Mouse (Mus musculus) forebrain, embryonic 14.5 days (tissue): ENCODE results near the gene Gimap5. TPM values are rescaled to one million over a fixed set of nuclear protein-coding genes. Genes with fewer than 3 reads are reported as not detected.
A peak's percentile ranks its signal among the peaks of the same experiment; 100 is the strongest.

Experiments
- ATAC-seq: fragments of 200-750 bp; cut with Nextera tagmentation; 2 replicates; pipeline ENCODE4 v1.8.0; 2017; ENCODE audit warnings: mild to moderate bottlenecking, moderate library complexity
- DNase-seq: peaks from one replicate; pipeline ENCODE4 v3.0.0-alpha.2; 2015; ENCODE audit warnings: low spot score
- H3K27ac ChIP-seq: fragments of 300-500 bp; sonication (generic); 2 replicates; pipeline ENCODE4 v1.5.1; 2014; ENCODE audit warnings: low read depth, mild to moderate bottlenecking, control low read depth, low read length, moderate library complexity
- H3K27me3 ChIP-seq: fragments of 300-500 bp; sonication (generic); replicated peaks from 2 replicates; pipeline ENCODE4 v1.6.1; 2014; ENCODE audit warnings: low read length, control low read depth, mixed read lengths; ENCODE audit not compliant: control insufficient read depth, insufficient read depth
- H3K36me3 ChIP-seq: fragments of 300-500 bp; sonication (generic); 2 replicates; pipeline ENCODE4 v1.6.1; 2014; ENCODE audit warnings: low read length, control low read depth; ENCODE audit not compliant: control insufficient read depth, insufficient read depth
- H3K4me1 ChIP-seq: fragments of 300-500 bp; sonication (generic); 2 replicates; pipeline ENCODE4 v1.6.1; 2014; ENCODE audit warnings: antibody characterized with exemption, low read length, control low read depth; ENCODE audit not compliant: control insufficient read depth, insufficient read depth
- H3K4me2 ChIP-seq: fragments of 300-500 bp; sonication (generic); 2 replicates; pipeline ENCODE4 v1.6.1; 2014; ENCODE audit warnings: mild to moderate bottlenecking, control low read depth, low read length
- H3K4me3 ChIP-seq: fragments of 300-500 bp; sonication (generic); 2 replicates; pipeline ENCODE4 v1.5.1; 2014; ENCODE audit warnings: low read depth, low read length, control low read depth
- H3K9ac ChIP-seq: fragments of 300-500 bp; sonication (generic); 2 replicates; pipeline ENCODE4 v1.6.1; 2014; ENCODE audit warnings: mild to moderate bottlenecking, low read length, control low read depth, moderate library complexity
- H3K9me3 ChIP-seq: fragments of 300-500 bp; sonication (generic); replicated peaks from 2 replicates; pipeline ENCODE4 v1.6.1; 2016; ENCODE audit warnings: low read length, control low read depth, mixed read lengths; ENCODE audit not compliant: control insufficient read depth
- WGBS: fragments of 180-500 bp; shearing (Covaris S2); extraction: QIAGEN DNeasy Blood & Tissue Kit; methylation state at CpG from one replicate; pipeline ENCODE4 v1.1.7; 2014; 5-methylcytosine and 5-hydroxymethylcytosine counted together
- polyA plus RNA-seq: library from polyadenylated mRNA; unstranded; fragments of >200 nt; fragmentation: Nextera tagmentation; extraction: Ambion mirVana; gene quantifications from 2 replicates; pipeline ENCODE4 v1.2.1, GENCODE M21; 2014

Gene Gimap5
- polyA plus RNA-seq, result 0.96 and 1.5 TPM in 2 replicates

GRCm38 (mm10) chr6:48745959-48746889 is at the start of gene Gimap5:
Gene Gimap5 (plus strand): TSS chr6:48746197.
- WGBS, result 41% methylated on average over 16 of the region's 16 CpGs
- ATAC-seq (no peak), DNase-seq (peak; percentile 52)
- Histone ChIP-seq H3K4me1 (no peaks in the 10 kb centered on the region), H3K4me3 (no peak within 1 kb of the TSS), H3K36me3 (no peaks in the 10 kb centered on the region), H3K27ac (no peak within 1 kb of the TSS), H3K9ac (no peak within 1 kb of the TSS), H3K4me2 (no peak within 1 kb of the TSS), H3K9me3 (no peaks in the 10 kb centered on the region), H3K27me3 (peaks cover 18% of the 10 kb centered on the region)

DNA sequence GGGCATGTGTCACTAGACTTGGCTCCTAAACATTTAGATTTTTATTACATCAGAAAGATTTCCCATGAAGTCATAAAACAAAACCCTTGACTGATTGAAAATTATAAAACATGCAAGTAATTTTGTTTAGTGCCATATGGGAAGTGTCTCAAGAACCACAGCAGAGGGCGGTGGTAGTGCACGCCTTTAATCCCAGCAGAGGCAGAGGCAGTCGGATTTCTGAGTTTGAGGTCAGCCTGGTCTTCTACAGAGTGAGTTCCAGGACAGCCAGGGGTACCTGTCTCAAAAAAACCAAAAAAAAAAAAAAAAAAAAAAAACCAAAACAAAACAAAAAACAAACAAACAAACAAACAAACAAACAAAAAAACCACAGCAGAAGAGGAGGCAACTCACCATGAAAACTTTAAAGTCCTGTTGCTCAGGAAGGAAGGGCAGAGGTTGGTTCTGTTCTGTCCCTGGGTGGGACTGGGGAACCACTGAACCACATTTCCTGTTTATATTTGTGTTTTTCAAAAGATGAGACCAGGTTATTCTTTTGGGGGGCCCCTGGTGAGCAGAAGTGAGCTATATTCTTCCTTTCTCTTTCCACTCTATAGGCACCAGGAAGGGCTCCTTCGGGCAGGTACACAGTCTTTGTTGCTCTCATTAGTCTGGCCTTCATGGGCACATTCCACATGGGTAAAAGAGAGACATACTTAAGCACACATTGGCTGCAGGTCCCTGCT is 49.0 kb upstream of the Gimap5 start:
- Histone ChIP-seq H3K9ac (no peak overlapping the region), H3K9me3 (no peaks in the 10 kb centered on the region), H3K4me3 (no peak overlapping the region), H3K36me3 (no peaks in the 10 kb centered on the region), H3K27ac (no peak overlapping the region), H3K4me1 (no peaks in the 10 kb centered on the region), H3K4me2 (no peak overlapping the region), H3K27me3 (no peaks in the 10 kb centered on the region)
- no peak for DNase-seq
- ATAC-seq, result no peak
- WGBS, result 67% methylated on average over 4 of the region's 4 CpGs

GRCm38 (mm10) chr6:48697555-48697930 is 48.5 kb upstream of the Gimap5 start:
- WGBS, result 19% methylated on average over 1 of the region's 1 CpGs
- DNase-seq, result no peak
- no peak for ATAC-seq

GRCm38 (mm10) chr6:48698066-48698856 is 47.7 kb upstream of the Gimap5 start:
- H3K4me1 ChIP-seq, result no peaks in the 10 kb centered on the region

More at GRCm38 (mm10) chr6:48697555-48697930, 48.5 kb upstream of the Gimap5 start:
- Histone ChIP-seq H3K9ac (no peak overlapping the region), H3K36me3 (no peaks in the 10 kb centered on the region), H3K27ac (no peak overlapping the region), H3K27me3 (no peaks in the 10 kb centered on the region), H3K4me2 (no peak overlapping the region), H3K4me3 (no peak overlapping the region), H3K9me3 (no peaks in the 10 kb centered on the region), H3K4me1 (no peaks in the 10 kb centered on the region)

GRCm38 (mm10) chr6:48698888-48699287 is 47.1 kb upstream of the Gimap5 start:
- Histone ChIP-seq H3K27me3 (no peaks in the 10 kb centered on the region), H3K4me1 (no peaks in the 10 kb centered on the region), H3K9me3 (no peaks in the 10 kb centered on the region), H3K27ac (no peak overlapping the region), H3K4me3 (no peak overlapping the region), H3K4me2 (no peak overlapping the region), H3K36me3 (no peaks in the 10 kb centered on the region), H3K9ac (no peak overlapping the region)
- 88% methylated on average over 3 of the region's 3 CpGs for WGBS
- DNase-seq (no peak), ATAC-seq (no peak)

More at GRCm38 (mm10) chr6:48698066-48698856, 47.7 kb upstream of the Gimap5 start:
- Histone ChIP-seq H3K27me3 (no peaks in the 10 kb centered on the region), H3K27ac (no peak overlapping the region), H3K9ac (no peak overlapping the region), H3K36me3 (no peaks in the 10 kb centered on the region), H3K4me3 (no peak overlapping the region), H3K4me2 (no peak overlapping the region), H3K9me3 (no peaks in the 10 kb centered on the region)
- WGBS, result 79% methylated on average over 7 of the region's 7 CpGs
- DNase-seq (no peak), ATAC-seq (no peak)

DNA sequence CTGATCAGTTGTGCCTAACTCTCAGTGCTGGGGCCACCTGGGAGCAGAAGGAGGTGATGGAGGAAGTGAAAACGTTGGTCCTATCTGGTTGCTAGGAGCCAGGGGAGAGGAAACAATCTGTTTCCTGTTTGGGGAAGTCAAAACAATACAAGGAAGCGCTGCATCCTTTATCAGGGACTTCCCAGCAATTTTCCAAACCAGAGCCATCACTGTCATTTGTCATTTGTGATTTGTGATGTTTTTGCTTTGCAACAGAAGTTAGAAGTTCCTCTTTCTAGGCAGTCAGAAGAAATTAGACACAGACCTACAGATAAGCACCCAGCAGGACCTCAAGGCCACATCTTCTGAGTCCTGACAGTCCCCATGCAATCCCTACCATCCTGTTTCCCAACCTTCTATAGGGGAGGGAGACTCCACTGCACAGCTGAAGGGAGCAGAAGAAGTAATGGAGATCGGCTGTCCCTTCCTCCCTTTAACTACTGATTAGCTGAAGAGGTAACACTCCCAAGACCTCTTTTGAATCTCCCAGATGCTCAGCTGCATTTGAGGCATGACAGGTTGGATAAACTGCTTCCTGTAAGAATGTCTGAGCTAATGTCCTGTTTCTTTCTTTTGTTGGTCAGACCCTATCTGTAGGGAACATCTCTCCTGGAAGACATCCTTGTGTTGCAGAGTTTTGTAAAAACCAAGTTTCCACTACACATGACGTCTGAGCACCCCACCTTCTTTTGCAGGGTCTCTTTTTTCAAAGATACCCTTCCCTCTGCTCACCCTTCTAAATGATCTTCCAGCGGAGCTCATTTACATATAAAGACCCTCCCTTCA is 45.5 kb upstream of the Gimap5 start:
- Histone ChIP-seq H3K27me3 (no peaks in the 10 kb centered on the region), H3K4me1 (no peaks in the 10 kb centered on the region), H3K9me3 (no peaks in the 10 kb centered on the region), H3K27ac (no peak overlapping the region), H3K9ac (no peak overlapping the region), H3K4me3 (no peak overlapping the region), H3K36me3 (no peaks in the 10 kb centered on the region), H3K4me2 (no peak overlapping the region)
- ATAC-seq (no peak), DNase-seq (no peak)
- WGBS, result 67% methylated on average over 5 of the region's 5 CpGs

DNA sequence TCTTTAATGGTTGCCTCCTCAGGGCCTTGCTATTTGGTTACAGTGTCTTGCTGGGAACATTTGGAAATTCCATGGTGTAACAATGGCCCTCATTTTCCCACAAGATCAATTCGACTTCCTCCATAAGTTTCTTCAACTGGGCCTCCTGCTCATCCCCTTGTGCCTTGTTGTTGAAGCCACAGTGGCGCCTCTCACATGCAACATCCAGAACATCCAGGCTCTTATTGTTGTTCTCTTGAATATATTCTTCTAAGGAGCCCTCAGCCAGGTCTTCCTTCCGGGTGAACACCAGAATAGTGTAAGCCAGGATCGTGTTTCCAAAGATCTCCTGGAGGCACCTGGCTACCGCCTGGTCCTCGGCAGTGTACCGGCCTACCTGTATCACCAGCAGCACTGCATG is 43.9 kb upstream of the Gimap5 start:
- H3K36me3 ChIP-seq, result no peaks in the 10 kb centered on the region
- H3K4me1 ChIP-seq, result no peaks in the 10 kb centered on the region
- WGBS, result 90% methylated on average over 7 of the region's 7 CpGs
- H3K9me3 ChIP-seq, result no peaks in the 10 kb centered on the region
- ATAC-seq (no peak), DNase-seq (no peak)
- no peak overlapping the region for H3K9ac ChIP-seq
- H3K27ac ChIP-seq, result no peak overlapping the region
- H3K27me3 ChIP-seq, result no peaks in the 10 kb centered on the region
- H3K4me3 ChIP-seq, result no peak overlapping the region
- H3K4me2 ChIP-seq, result no peak overlapping the region

- H3K36me3 ChIP-seq, result no peaks in the 10 kb centered on the region
- no peaks in the 10 kb centered on the region for H3K4me1 ChIP-seq
- H3K27ac ChIP-seq, result no peak overlapping the region
- H3K27me3 ChIP-seq, result no peaks in the 10 kb centered on the region
- ATAC-seq (no peak), DNase-seq (no peak)
- no peaks in the 10 kb centered on the region for H3K9me3 ChIP-seq
- no peak overlapping the region for H3K4me2 ChIP-seq
- H3K9ac ChIP-seq, result no peak overlapping the region
- WGBS, result 76% methylated on average over 5 of the region's 5 CpGs
- H3K4me3 ChIP-seq, result no peak overlapping the region
Measured at GRCm38 (mm10) chr6:48702601-48703000, 43.4 kb upstream of the Gimap5 start.
